Mouse (Mus musculus): Measurements from ENCODE around the gene Gga1.

DNA sequence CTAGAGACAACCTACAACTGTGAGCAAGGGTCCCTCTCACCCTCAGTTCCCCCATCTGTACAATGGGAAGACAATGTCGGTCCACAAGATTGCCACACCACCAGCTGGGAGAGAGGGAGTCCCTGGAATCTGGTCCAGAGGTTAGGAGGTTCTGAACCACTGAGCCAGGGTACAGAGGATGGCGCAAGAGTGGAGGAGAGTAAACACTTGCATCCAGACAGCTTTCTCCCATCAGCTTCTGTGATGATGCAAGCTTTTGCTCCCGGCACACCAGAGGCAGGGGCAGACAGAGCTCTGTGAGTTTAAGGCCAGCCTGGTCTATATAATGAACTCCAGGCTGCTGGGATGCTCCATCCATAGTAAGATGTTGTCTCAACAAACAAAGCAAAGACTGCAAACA lies 36.7 kb upstream of the Gga1 start:
- TF ChIP-seq CTCF (IDR thresholded peaks at IDR 0.05; ENCODE audit: low read depth) (no peak), EP300 (IDR thresholded peaks at IDR 0.05; ENCODE audit: low read depth) (peak; percentile 81)
